Mouse (Mus musculus): ENCODE data around the gene Rcsd1. TPM values are rescaled to one million over a fixed set of nuclear protein-coding genes. Genes with fewer than 3 reads are reported as not detected.

Gene Rcsd1
- polyA plus RNA-seq, 1 experiment, result 4.6 TPM

GRCm38 (mm10) chr1:165603218-165603617, 106.3 kb downstream of the Rcsd1 start:
- Histone ChIP-seq H3K27me3 (ENCODE audit: control insufficient read depth, insufficient read depth, low read length) (no peaks in the 10 kb centered on the region), H3K4me3 (replicated peaks; ENCODE audit: insufficient read depth, low read depth, low read length) (no peak overlapping the region), H3K27ac (ENCODE audit: insufficient read depth, low read length) (no peak overlapping the region), H3K4me1 (ENCODE audit: control insufficient read depth, insufficient read depth, low read length) (no peaks in the 10 kb centered on the region; the same call in 1 of the 2 replicates)
- TF ChIP-seq CTCF (IDR thresholded peaks at IDR 0.05; ENCODE audit: borderline replicate concordance, insufficient read depth, low read depth, low read length), result no peak
- TF ChIP-seq POLR2A (IDR thresholded peaks at IDR 0.05; ENCODE audit: borderline replicate concordance, insufficient read depth, low read length), result no peak
- no peak for DNase-seq
- 79% methylated on average over 14 of the region's 14 CpGs for WGBS

GRCm38 (mm10) chr1:165601775-165602280, 107.7 kb downstream of the Rcsd1 start:
- no peak for DNase-seq
- TF ChIP-seq POLR2A (IDR thresholded peaks at IDR 0.05; ENCODE audit: borderline replicate concordance, insufficient read depth, low read length) (no peak), CTCF (IDR thresholded peaks at IDR 0.05; ENCODE audit: borderline replicate concordance, insufficient read depth, low read depth, low read length) (no peak)
- H3K27me3 ChIP-seq (ENCODE audit: control insufficient read depth, insufficient read depth, low read length), result no peaks in the 10 kb centered on the region
- WGBS, result 74% methylated on average over 10 of the region's 10 CpGs
- no peak overlapping the region for H3K4me3 ChIP-seq (replicated peaks; ENCODE audit: insufficient read depth, low read depth, low read length)
- H3K27ac ChIP-seq (ENCODE audit: insufficient read depth, low read length), result no peak overlapping the region
- no peaks in the 10 kb centered on the region; the same call in 1 of the 2 replicates for H3K4me1 ChIP-seq (ENCODE audit: control insufficient read depth, insufficient read depth, low read length)

Other genes with a start within 250 kb of the Rcsd1 start
- 46.6 and 47.7 TPM in 2 replicates for gene Dcaf6, start 249.3 kb downstream of the Rcsd1 start, polyA plus RNA-seq (2012; rRNA removed)
- 176 and 187 TPM in 2 replicates for gene Mpc2, start 249.1 kb downstream of the Rcsd1 start, polyA plus RNA-seq (2012; rRNA removed)
- 0.22 and 0.28 TPM in 2 replicates for gene Adcy10, start 224.6 kb downstream of the Rcsd1 start, polyA plus RNA-seq (2012; rRNA removed)
- 54.5 and 57.0 TPM in 2 replicates for gene Mpzl1, start 75.2 kb downstream of the Rcsd1 start, polyA plus RNA-seq (2012; rRNA removed)
- 51.0 and 57.3 TPM in 2 replicates for gene Creg1, start 54.0 kb upstream of the Rcsd1 start, polyA plus RNA-seq (2012; rRNA removed)
- gene Cd247, start 78.9 kb upstream of the Rcsd1 start, polyA plus RNA-seq (2012; rRNA removed), result 0.24 and 0.29 TPM in 2 replicates

Data from cerebellum, adult 2 months (tissue).